Mouse (Mus musculus) brain, embryonic 14.5 days (tissue): ENCODE measurements at regions not wholly inside any gene's neighbourhood (a gene's known extent, or its start where the extent isn't known, plus 50 kb on each side); places are given as distances from the start of the nearest gene placed in this dataset.

Source experiments
- CTCF ChIP-seq: fragments of 200-500 bp; IDR thresholded peaks from 2 replicates; pipeline ENCODE4 v1.5.1; 2012; ENCODE audit warnings: inconsistent platforms, mild to moderate bottlenecking, moderate library complexity, borderline replicate concordance; ENCODE audit not compliant: insufficient read depth, insufficient read length; ENCODE audit errors: extremely low read depth
- POLR2A ChIP-seq: fragments of 200-500 bp; IDR thresholded peaks from 2 replicates; pipeline ENCODE4 v1.6.1; 2012; ENCODE audit warnings: mild to moderate bottlenecking, inconsistent platforms, borderline replicate concordance; ENCODE audit not compliant: poor library complexity, insufficient read depth, insufficient read length, severe bottlenecking; ENCODE audit errors: extremely low read depth

GRCm38 (mm10) chr4:125210719-125211118 lies 83.1 kb upstream of the Zc3h12a start:
- no peak for TF ChIP-seq POLR2A
- no peak for TF ChIP-seq CTCF
